Mouse (Mus musculus) spleen, adult 2 months (tissue): ENCODE results near the gene S100z. TPM values are rescaled to one million over a fixed set of nuclear protein-coding genes. Genes with fewer than 3 reads are reported as not detected.

ENCODE experiments used
- DNase-seq, 2 experiments: peaks; one replicate each; pipeline versions ENCODE4 v3.0.0 to v3.0.0-alpha.2; 2012 to 2021; ENCODE audit warnings: low spot score in 2 of 2, low read depth in 1 of 2
- H3K27ac ChIP-seq: fragments of 200-500 bp; 2 replicates; pipeline ENCODE4 v1.5.1; 2012; ENCODE audit warnings: low read length, inconsistent platforms; ENCODE audit not compliant: insufficient read depth
- H3K27me3 ChIP-seq: fragments of 200-500 bp; 2 replicates; pipeline ENCODE4 v1.6.1; 2012; ENCODE audit warnings: mild to moderate bottlenecking, moderate library complexity, low read length, inconsistent platforms; ENCODE audit not compliant: control insufficient read depth, insufficient read depth
- H3K36me3 ChIP-seq: fragments of 200-500 bp; 2 replicates; pipeline ENCODE4 v1.6.1; 2012; ENCODE audit warnings: mild to moderate bottlenecking, low read length, inconsistent platforms; ENCODE audit not compliant: control insufficient read depth, insufficient read depth
- H3K4me1 ChIP-seq: fragments of 200-500 bp; 2 replicates; pipeline ENCODE4 v1.6.1; 2011; ENCODE audit warnings: inconsistent platforms; ENCODE audit not compliant: control insufficient read depth, insufficient read depth, insufficient read length
- H3K4me3 ChIP-seq: fragments of 200-500 bp; 2 replicates; pipeline ENCODE4 v1.5.1; 2011; ENCODE audit warnings: mild to moderate bottlenecking, inconsistent platforms; ENCODE audit not compliant: insufficient read depth, insufficient read length; ENCODE audit errors: extremely low read depth
- CTCF ChIP-seq: fragments of 200-500 bp; IDR thresholded peaks from 2 replicates; pipeline ENCODE4 v1.5.1; 2011; ENCODE audit warnings: mild to moderate bottlenecking, inconsistent platforms; ENCODE audit not compliant: insufficient read depth, insufficient read length, insufficient replicate concordance; ENCODE audit errors: extremely low read depth
- POLR2A ChIP-seq: fragments of 200-500 bp; IDR thresholded peaks from 2 replicates; pipeline ENCODE4 v1.6.1; 2011; ENCODE audit warnings: low read depth, low read length, inconsistent platforms
- WGBS: fragments of 180-500 bp; shearing (Covaris S2); methylation state at CpG from one replicate; pipeline ENCODE4 v1.1.7; 2018; 5-methylcytosine and 5-hydroxymethylcytosine counted together
- polyA plus RNA-seq: library from polyadenylated mRNA; depleted of rRNA; stranded (reverse); fragments of >200 nt; gene quantifications from 2 replicates; pipeline ENCODE4 v1.2.3, GENCODE M21; 2012; rRNA removed

Gene S100z
- polyA plus RNA-seq: not detected in 2 replicates

- WGBS: 89% methylated on average over 21 of the region's 21 CpGs
Measured at GRCm38 (mm10) chr13:95478671-95479413, at the start of gene S100z. Gene S100z (minus strand): TSS chr13:95478721.

GRCm38 (mm10) chr13:95524674-95525491 is 46.4 kb upstream of the S100z start, which contains the start of gene F2rl1:
Gene F2rl1 (minus strand): TSS chr13:95525227.
- peak within 1 kb of the TSS; percentile 64 for H3K27ac ChIP-seq
- peak within 1 kb of the TSS; percentile 65 for H3K4me3 ChIP-seq
- no peaks in the 10 kb centered on the region for H3K36me3 ChIP-seq
- DNase-seq: peak; percentile 7 to 30
- peaks cover 8% of the 10 kb centered on the region for H3K4me1 ChIP-seq
- 1% methylated on average over 54 of the region's 54 CpGs for WGBS
- H3K27me3 ChIP-seq: peaks cover 4% of the 10 kb centered on the region
- TF ChIP-seq POLR2A (no peak), CTCF (no peak)

More at GRCm38 (mm10) chr13:95478671-95479413, at the start of gene S100z:
- Histone ChIP-seq H3K27me3 (no peaks in the 10 kb centered on the region), H3K4me3 (no peak within 1 kb of the TSS), H3K36me3 (no peaks in the 10 kb centered on the region), H3K27ac (no peak within 1 kb of the TSS), H3K4me1 (no peaks in the 10 kb centered on the region)
- no peak for TF ChIP-seq POLR2A
- no peak for TF ChIP-seq CTCF
- DNase-seq: no peak

- H3K4me3 ChIP-seq: peak overlapping the region; percentile 65
Measured at GRCm38 (mm10) chr13:95524424-95524673, 45.8 kb upstream of the S100z start.

GRCm38 (mm10) chr13:95523659-95524423 is 45.3 kb upstream of the S100z start:
- Histone ChIP-seq H3K36me3 (no peaks in the 10 kb centered on the region), H3K4me1 (peaks cover 8% of the 10 kb centered on the region), H3K27me3 (peaks cover 4% of the 10 kb centered on the region), H3K4me3 (peak overlapping the region; percentile 65), H3K27ac (peak overlapping the region; percentile 64)
- 15% methylated on average over 29 of the region's 29 CpGs for WGBS
- DNase-seq: no peak
- TF ChIP-seq CTCF: no peak
- TF ChIP-seq POLR2A: no peak

More at GRCm38 (mm10) chr13:95524424-95524673, 45.8 kb upstream of the S100z start:
- DNase-seq: no peak
- H3K36me3 ChIP-seq: no peaks in the 10 kb centered on the region
- H3K27ac ChIP-seq: peak overlapping the region; percentile 64
- WGBS: 1% methylated on average over 13 of the region's 13 CpGs
- TF ChIP-seq CTCF (no peak), POLR2A (no peak)
- peaks cover 4% of the 10 kb centered on the region for H3K27me3 ChIP-seq
- H3K4me1 ChIP-seq: peaks cover 8% of the 10 kb centered on the region

- no peak overlapping the region for H3K27ac ChIP-seq
- no peaks in the 10 kb centered on the region for H3K36me3 ChIP-seq
- 94% methylated on average over 10 of the region's 10 CpGs for WGBS
- TF ChIP-seq CTCF (no peak), POLR2A (no peak)
- no peak for DNase-seq
- peaks cover 8% of the 10 kb centered on the region for H3K4me1 ChIP-seq
- no peak overlapping the region for H3K4me3 ChIP-seq
- peaks cover 4% of the 10 kb centered on the region for H3K27me3 ChIP-seq
Measured at GRCm38 (mm10) chr13:95522176-95522575, 43.7 kb upstream of the S100z start.

- peaks cover 4% of the 10 kb centered on the region for H3K27me3 ChIP-seq
- peaks cover 8% of the 10 kb centered on the region for H3K4me1 ChIP-seq
- WGBS: 50% methylated on average over 6 of the region's 6 CpGs
- H3K36me3 ChIP-seq: no peaks in the 10 kb centered on the region
- peak in 1 of 2 experiments; percentile 19 for DNase-seq
- peak overlapping the region; percentile 64 for H3K27ac ChIP-seq
- TF ChIP-seq CTCF (no peak), POLR2A (no peak)
- no peak overlapping the region for H3K4me3 ChIP-seq
Measured at GRCm38 (mm10) chr13:95521029-95521428, 42.5 kb upstream of the S100z start.
